Mouse (Mus musculus) embryonic facial prominence, embryonic 15.5 days (tissue): ENCODE measurements around the gene Mrpl14. TPM values are rescaled to one million over a fixed set of nuclear protein-coding genes. Genes with fewer than 3 reads are reported as not detected.

Experiments
- ATAC-seq: fragments of 200-750 bp; cut with Nextera tagmentation; 2 replicates; pipeline ENCODE4 v1.8.0; 2017; ENCODE audit warnings: low read depth, moderate TSS enrichment; ENCODE audit not compliant: insufficient number of reproducible peaks, low FRiP score, low TSS enrichment
- H3K27ac ChIP-seq: fragments of 300-500 bp; sonication (generic); replicated peaks from 2 replicates; pipeline ENCODE4 v1.5.1; 2015; ENCODE audit warnings: mild to moderate bottlenecking, inconsistent platforms
- H3K27me3 ChIP-seq: fragments of 300-500 bp; sonication (generic); 2 replicates; pipeline ENCODE4 v1.6.1; 2015; ENCODE audit warnings: inconsistent platforms
- H3K36me3 ChIP-seq: fragments of 300-500 bp; sonication (generic); 2 replicates; pipeline ENCODE4 v1.6.1; 2015; ENCODE audit warnings: mild to moderate bottlenecking, inconsistent platforms
- H3K4me1 ChIP-seq: fragments of 300-500 bp; sonication (generic); 2 replicates; pipeline ENCODE4 v1.6.1; 2015; ENCODE audit warnings: inconsistent platforms
- H3K4me2 ChIP-seq: fragments of 300-500 bp; sonication (generic); replicated peaks from 2 replicates; pipeline ENCODE4 v1.6.1; 2015; ENCODE audit warnings: mild to moderate bottlenecking, inconsistent platforms
- H3K4me3 ChIP-seq: fragments of 300-500 bp; sonication (generic); replicated peaks from 2 replicates; pipeline ENCODE4 v1.5.1; 2015; ENCODE audit warnings: mild to moderate bottlenecking, inconsistent platforms
- H3K9ac ChIP-seq: fragments of 300-500 bp; sonication (generic); 2 replicates; pipeline ENCODE4 v1.6.1; 2015; ENCODE audit warnings: inconsistent platforms
- H3K9me3 ChIP-seq: fragments of 300-500 bp; sonication (generic); replicated peaks from 2 replicates; pipeline ENCODE4 v1.6.1; 2016; ENCODE audit warnings: inconsistent platforms
- WGBS: fragments of 180-500 bp; shearing (Covaris S2); methylation state at CpG from one replicate; pipeline ENCODE4 v1.1.7; 2015; 5-methylcytosine and 5-hydroxymethylcytosine counted together
- polyA plus RNA-seq: library from polyadenylated mRNA; unstranded; fragments of >200 nt; fragmentation: Nextera tagmentation; extraction: Ambion mirVana; gene quantifications from 2 replicates; pipeline ENCODE4 v1.2.1, GENCODE M21; 2015

Gene Mrpl14
- polyA plus RNA-seq = 157 and 165 TPM in 2 replicates

DNA sequence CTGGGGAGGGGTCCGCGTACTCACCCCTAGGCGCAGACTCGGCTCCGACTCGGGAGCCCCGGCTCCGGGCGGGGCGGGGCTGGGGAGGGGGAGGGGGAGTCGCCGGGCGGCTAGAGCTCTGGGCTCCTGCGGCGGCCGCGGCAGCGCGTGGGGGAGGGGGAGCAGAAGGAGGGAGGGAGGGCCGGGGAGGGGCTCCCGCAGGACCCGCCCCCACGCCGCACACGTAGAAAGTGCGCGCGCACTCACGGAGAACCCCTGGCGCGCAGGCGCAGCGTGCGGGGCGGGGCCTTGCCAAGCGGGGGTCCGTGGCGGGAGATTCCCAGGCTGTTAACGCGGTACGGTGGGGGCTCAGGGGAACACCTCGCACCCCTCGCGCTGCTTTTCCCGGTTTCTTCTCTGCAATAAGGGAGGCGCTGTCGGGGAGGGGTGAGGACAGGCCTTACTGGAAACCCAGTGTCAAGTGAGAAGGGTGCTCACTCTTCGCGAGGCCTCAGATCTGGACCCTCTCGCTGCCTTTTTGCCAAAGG, at the start of gene Mrpl14:
Gene Mrpl14, plus strand, starts transcription at position 230 of the 527 bp plus-strand sequence.
- no peaks in the 10 kb centered on the region for H3K9me3 ChIP-seq
- WGBS = under 1% methylated on average over 37 of the region's 50 CpGs

DNA sequence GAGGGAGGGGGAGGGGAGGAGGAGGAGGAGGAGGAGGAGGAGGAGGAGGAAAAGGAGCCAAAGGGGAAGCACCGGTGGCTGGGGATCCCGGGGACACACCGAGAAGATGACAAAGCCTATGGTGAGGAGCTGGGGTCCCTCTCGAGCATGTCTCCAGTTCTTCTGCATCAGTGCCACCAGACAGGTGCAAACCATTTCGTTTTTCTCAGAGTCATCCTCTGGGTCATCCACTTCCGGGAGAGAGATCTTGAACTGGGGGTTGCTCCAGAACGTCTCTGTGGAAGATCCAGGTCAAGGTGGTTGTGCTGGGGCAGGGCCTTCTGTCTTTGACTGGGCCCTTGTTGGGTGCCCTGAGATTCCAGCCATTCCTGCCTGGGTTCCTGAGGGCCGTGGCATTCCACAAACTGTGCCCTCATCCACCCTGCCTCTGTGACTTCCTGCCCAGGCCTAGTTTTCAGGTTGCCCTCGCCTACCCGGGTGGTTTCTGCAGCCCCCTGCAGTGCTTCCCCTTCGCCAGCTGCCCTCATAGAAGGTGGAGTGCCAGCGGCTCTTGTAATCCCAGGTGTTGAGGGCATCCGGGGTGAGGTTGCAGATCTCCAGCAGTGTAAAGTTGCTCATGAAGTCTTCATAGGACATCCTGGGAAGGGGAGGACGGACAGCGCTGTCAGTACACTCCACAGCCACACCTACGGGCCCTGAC, 47.4 kb upstream of the Mrpl14 start:
- Histone ChIP-seq H3K4me1 (peaks cover 3% of the 10 kb centered on the region; the same call in 1 of the 2 replicates), H3K27ac (no peak overlapping the region), H3K27me3 (no peaks in the 10 kb centered on the region; the same call in 1 of the 2 replicates), H3K9ac (no peak overlapping the region), H3K36me3 (no peaks in the 10 kb centered on the region), H3K4me3 (no peak overlapping the region), H3K9me3 (no peaks in the 10 kb centered on the region), H3K4me2 (no peak overlapping the region)
- no peak for ATAC-seq
- WGBS = 74% methylated on average over 16 of the region's 16 CpGs

More for the DNA sequence above, at the start of gene Mrpl14:
- peak within 1 kb of the TSS; percentile 87 for H3K27ac ChIP-seq
- peak within 1 kb of the TSS; percentile 83 for H3K4me3 ChIP-seq
- H3K36me3 ChIP-seq = no peaks in the 10 kb centered on the region
- no peaks in the 10 kb centered on the region for H3K27me3 ChIP-seq
- H3K4me1 ChIP-seq = peaks cover 26% of the 10 kb centered on the region
- H3K4me2 ChIP-seq = peak within 1 kb of the TSS; percentile 72
- peak within 1 kb of the TSS; percentile 81 for H3K9ac ChIP-seq
- ATAC-seq = peak; percentile 87

DNA sequence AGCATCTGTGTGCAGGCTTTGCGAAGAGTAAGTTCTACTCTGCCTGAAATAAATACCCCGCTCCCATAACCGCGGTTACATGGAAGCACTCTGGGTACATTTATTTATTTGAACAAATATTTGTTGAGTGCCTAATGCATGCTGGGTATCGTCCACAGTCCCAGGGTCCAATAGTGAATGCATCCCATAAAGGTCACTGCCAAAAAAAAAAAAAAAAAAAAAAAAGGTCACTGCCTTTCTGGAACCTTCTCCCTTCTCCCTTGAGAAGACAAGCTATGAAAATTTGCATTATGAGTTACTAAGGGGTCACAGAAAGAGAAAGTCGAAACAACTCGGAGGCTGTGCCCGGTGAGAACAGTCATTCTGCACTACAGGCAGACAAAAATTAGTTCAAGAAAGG, 44.1 kb upstream of the Mrpl14 start:
- Histone ChIP-seq H3K27ac (no peak overlapping the region), H3K4me1 (peaks cover 3% of the 10 kb centered on the region; the same call in 1 of the 2 replicates), H3K9ac (no peak overlapping the region), H3K9me3 (no peaks in the 10 kb centered on the region), H3K4me2 (no peak overlapping the region), H3K4me3 (no peak overlapping the region), H3K36me3 (no peaks in the 10 kb centered on the region), H3K27me3 (no peaks in the 10 kb centered on the region; the same call in 1 of the 2 replicates)
- ATAC-seq = no peak
- WGBS = 86% methylated on average over 8 of the region's 8 CpGs

DNA sequence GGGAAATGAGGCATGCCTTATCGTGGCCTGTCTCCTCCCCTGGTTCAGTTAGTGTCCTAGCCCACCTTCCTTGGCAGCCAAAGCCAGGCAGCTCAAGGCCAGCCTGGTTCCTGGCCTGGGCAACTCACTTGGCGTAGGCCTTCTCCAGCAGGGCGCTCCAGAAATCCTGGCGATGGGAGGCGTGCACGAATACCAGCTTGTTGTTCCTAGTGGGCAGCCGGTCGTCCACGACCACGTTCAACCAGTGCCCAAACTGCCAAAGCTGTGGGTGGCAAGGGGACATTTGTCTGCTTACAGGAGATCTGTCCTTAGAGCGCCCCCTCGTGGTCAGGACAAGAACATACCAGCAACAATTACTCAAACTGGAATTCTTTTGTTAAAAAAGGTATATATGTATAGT, 43.4 kb upstream of the Mrpl14 start:
- H3K4me1 ChIP-seq = peaks cover 3% of the 10 kb centered on the region; the same call in 1 of the 2 replicates
- WGBS = 18% methylated on average over 12 of the region's 12 CpGs
- H3K9me3 ChIP-seq = no peaks in the 10 kb centered on the region
- H3K4me2 ChIP-seq = no peak overlapping the region
- no peak overlapping the region for H3K9ac ChIP-seq
- no peak overlapping the region for H3K4me3 ChIP-seq
- H3K27ac ChIP-seq = no peak overlapping the region
- no peaks in the 10 kb centered on the region for H3K36me3 ChIP-seq
- H3K27me3 ChIP-seq = no peaks in the 10 kb centered on the region; the same call in 1 of the 2 replicates
- ATAC-seq = no peak

DNA sequence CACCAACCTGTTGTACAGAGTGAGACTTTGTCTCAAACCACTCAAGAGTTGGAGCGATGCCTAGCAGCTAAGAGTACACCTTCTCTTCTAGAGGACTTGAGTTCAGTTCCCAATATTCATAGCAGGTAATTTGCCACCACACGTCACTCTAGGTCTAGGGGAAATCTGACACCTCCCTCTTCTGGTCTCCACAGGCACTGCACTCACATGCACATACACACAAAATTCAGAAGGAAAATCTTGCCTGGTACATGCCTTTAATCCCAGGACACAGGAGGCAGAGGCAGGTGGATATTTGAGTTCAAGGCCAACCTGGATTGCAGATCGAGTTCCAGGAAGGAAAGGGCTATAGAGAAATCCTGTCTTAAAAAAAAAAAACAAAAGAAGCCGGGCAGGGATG, 41.9 kb upstream of the Mrpl14 start:
- H3K27ac ChIP-seq = no peak overlapping the region
- no peak overlapping the region for H3K4me3 ChIP-seq
- no peaks in the 10 kb centered on the region; the same call in 1 of the 2 replicates for H3K27me3 ChIP-seq
- no peaks in the 10 kb centered on the region for H3K9me3 ChIP-seq
- H3K9ac ChIP-seq = no peak overlapping the region
- H3K4me2 ChIP-seq = no peak overlapping the region
- no peaks in the 10 kb centered on the region for H3K36me3 ChIP-seq
- WGBS = 91% methylated on average over 4 of the region's 4 CpGs
- no peak for ATAC-seq
- peaks cover 3% of the 10 kb centered on the region; the same call in 1 of the 2 replicates for H3K4me1 ChIP-seq

DNA sequence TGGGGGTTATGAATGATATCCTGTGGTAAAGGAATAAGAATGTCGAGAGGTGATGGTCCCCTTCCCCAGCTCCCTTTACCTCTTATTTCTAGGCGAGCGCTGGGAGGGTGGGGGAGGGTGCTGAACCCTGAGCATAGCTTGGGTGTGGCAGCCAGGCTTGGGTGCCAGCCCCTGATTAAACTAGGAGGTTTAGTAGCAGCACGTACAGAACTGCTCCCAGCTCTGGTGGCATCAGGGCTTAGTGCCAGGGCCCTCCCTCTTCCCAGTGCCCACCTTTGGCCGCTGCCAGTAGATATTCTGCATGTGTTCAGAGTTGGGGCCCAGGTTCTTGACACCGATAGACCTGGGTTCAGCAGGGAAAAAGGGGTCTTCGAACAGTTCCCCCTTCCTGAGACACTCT, 32.9 kb upstream of the Mrpl14 start:
- WGBS = 69% methylated on average over 7 of the region's 7 CpGs
- no peaks in the 10 kb centered on the region for H3K4me1 ChIP-seq
- no peaks in the 10 kb centered on the region for H3K36me3 ChIP-seq
- ATAC-seq = no peak
- H3K4me3 ChIP-seq = no peak overlapping the region
- H3K27me3 ChIP-seq = no peaks in the 10 kb centered on the region
- H3K4me2 ChIP-seq = no peak overlapping the region
- no peak overlapping the region for H3K9ac ChIP-seq
- H3K9me3 ChIP-seq = no peaks in the 10 kb centered on the region
- no peak overlapping the region for H3K27ac ChIP-seq

DNA sequence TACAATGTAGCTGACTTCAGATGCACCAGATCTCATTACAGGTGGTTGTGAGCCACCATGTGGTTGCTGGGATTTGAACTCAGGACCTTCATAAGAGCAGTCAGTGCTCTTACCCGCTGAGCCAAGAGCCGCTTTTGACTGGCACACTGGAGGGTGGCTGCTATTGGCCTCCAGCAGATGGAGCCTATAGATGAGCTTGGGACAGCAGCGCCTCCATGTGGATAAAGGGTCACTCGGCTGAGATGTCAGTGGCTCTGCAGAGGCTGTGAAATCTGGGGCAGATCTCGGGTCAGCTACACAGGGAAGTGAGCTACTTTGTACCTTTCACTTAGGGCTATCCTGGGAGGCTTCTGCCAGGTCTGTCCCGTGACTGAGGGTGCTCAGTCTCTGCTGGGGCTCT, 30.3 kb upstream of the Mrpl14 start:
- H3K9me3 ChIP-seq = no peaks in the 10 kb centered on the region
- no peak overlapping the region for H3K27ac ChIP-seq
- no peak overlapping the region for H3K4me3 ChIP-seq
- no peaks in the 10 kb centered on the region for H3K27me3 ChIP-seq
- H3K4me2 ChIP-seq = no peak overlapping the region
- H3K9ac ChIP-seq = no peak overlapping the region
- ATAC-seq = no peak
- H3K4me1 ChIP-seq = no peaks in the 10 kb centered on the region
- WGBS = 20% methylated on average over 6 of the region's 6 CpGs
- H3K36me3 ChIP-seq = peaks cover 4% of the 10 kb centered on the region; the same call in 1 of the 2 replicates

DNA sequence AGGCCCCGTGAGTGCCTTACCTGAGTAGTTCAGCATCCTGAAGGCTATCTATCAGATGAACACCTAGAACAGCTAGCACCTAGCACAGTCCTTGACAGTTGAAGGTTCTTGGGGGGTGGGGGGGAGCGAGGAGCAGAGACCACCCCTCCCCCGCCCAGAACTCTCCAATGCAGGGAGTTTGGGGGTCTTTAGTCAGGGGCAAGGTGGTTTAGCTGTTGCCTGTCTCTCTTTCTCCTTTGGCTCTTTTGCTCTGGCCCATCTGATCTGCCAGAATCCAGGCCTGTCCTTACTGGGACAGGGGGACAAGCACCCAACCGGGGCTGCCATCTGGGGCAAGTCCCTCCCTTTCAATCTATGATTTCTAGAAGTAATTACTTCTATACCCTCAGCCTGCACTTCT, 26.9 kb upstream of the Mrpl14 start, which contains the start of gene Capn11:
Gene Capn11, minus strand, starts transcription at position 101 of the 400 bp plus-strand sequence.
- no peak within 1 kb of the TSS for H3K4me3 ChIP-seq
- 0 out of 2 replicates have a peak, but pooled peaks cover 4% of the 10 kb centered on the region for H3K4me1 ChIP-seq
- no peaks in the 10 kb centered on the region for H3K9me3 ChIP-seq
- H3K36me3 ChIP-seq = peaks cover 15% of the 10 kb centered on the region
- no peak within 1 kb of the TSS for H3K9ac ChIP-seq
- H3K27ac ChIP-seq = no peak within 1 kb of the TSS
- H3K4me2 ChIP-seq = no peak within 1 kb of the TSS
- ATAC-seq = no peak
- 79% methylated on average over 4 of the region's 4 CpGs for WGBS
- H3K27me3 ChIP-seq = no peaks in the 10 kb centered on the region

DNA sequence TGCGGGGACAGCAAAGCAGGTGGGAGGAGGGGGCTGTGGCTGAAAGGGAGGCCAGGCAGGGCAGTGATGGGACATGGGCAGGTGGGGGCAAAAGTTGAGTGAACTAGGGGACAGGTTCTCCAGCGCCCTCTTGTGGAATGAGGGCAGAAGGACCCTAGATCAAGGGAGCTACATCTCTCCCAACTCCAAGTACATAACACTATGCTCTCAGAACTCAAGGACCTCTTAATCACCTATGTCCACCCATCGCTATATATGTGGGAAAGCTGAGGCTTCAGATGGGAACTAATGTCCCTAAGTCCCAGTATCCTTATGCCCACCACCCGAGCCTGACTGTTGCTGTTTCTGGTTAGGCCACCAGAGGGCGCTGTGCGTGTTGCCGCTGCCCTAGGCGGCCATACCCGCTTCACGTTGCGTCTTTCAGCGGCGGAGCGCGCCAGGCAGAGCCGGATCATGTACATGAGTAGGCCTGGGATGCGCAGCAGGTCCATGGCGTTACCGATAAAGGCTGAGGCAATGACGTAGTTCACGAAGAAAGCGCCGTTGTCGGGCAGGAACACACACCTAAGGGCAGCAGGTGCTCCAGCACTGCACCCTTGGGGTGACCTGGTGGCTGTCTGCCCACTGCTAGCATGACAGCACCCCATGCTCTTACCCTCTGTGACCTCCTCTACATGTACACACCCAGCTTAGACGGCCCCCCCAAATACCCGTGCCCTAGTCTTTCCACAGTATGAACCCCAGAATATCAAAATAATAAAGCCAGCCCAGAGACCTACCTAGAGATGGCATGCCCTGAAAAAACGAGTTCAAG, 22.8 kb upstream of the Mrpl14 start:
- ATAC-seq = no peak
- Histone ChIP-seq H3K4me2 (no peak overlapping the region), H3K27me3 (no peaks in the 10 kb centered on the region), H3K27ac (no peak overlapping the region), H3K36me3 (peaks cover 53% of the 10 kb centered on the region), H3K9me3 (no peaks in the 10 kb centered on the region), H3K9ac (no peak overlapping the region), H3K4me3 (no peak overlapping the region; the same call in 1 of the 2 replicates), H3K4me1 (0 out of 2 replicates have a peak, but pooled peaks cover 4% of the 10 kb centered on the region)
- 27% methylated on average over 27 of the region's 27 CpGs for WGBS

DNA sequence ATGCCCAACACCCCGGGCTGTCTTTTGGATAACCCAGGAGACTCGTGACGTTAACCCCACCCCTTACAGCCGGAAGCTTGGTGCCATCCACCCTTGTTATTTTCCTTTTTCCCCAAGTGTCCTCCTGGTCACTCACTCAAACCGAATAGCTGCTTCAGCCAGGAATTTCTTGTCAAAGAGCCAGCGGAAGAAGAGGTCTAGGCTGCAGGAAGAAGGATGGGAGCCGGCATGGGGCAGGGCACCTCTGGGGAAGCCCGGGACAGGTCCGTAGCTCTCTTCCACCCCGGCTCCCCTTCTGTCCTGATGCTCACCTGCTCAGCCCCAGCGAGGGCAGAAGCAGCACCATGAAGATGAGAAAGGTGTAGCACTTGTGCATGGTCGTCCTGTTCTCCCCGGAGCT, 21.5 kb upstream of the Mrpl14 start:
- no peak overlapping the region for H3K4me2 ChIP-seq
- 0 out of 2 replicates have a peak, but pooled peaks cover 4% of the 10 kb centered on the region for H3K4me1 ChIP-seq
- WGBS = 87% methylated on average over 13 of the region's 13 CpGs
- no peak for ATAC-seq
- H3K9me3 ChIP-seq = no peaks in the 10 kb centered on the region
- no peak overlapping the region for H3K4me3 ChIP-seq
- H3K9ac ChIP-seq = peak overlapping the region; percentile 0; the same call in 1 of the 2 replicates
- H3K27me3 ChIP-seq = no peaks in the 10 kb centered on the region
- H3K27ac ChIP-seq = no peak overlapping the region
- H3K36me3 ChIP-seq = peaks cover 59% of the 10 kb centered on the region

DNA sequence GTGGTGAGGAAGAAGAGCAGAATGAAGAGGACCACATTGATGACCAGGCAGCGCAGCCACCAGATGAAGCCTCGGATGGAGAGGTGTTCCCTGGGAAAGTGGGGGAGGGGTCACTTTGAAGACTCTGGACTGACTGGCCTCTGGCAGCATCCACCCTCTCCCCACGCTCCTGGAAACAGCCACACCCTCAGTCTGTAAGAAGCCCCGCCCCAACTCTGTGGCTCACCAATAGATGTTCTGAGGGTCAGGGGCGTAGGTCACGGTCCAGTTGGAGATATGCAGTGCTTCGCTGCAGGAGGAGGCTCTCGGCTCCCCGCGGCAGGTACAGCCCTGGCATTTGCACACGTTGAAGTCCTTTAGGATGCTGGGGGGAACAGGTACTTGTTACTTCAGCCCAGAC, 20.0 kb upstream of the Mrpl14 start:
- ATAC-seq = no peak
- Histone ChIP-seq H3K9me3 (no peaks in the 10 kb centered on the region), H3K4me2 (no peak overlapping the region), H3K4me3 (no peak overlapping the region), H3K27ac (no peak overlapping the region), H3K36me3 (peaks cover 68% of the 10 kb centered on the region), H3K4me1 (0 out of 2 replicates have a peak, but pooled peaks cover 4% of the 10 kb centered on the region), H3K9ac (no peak overlapping the region), H3K27me3 (no peaks in the 10 kb centered on the region)
- 77% methylated on average over 11 of the region's 11 CpGs for WGBS
